Mouse (Mus musculus) heart, embryonic 10.5 days (tissue): ENCODE data around the gene Tmem170b. TPM values are rescaled to one million over a fixed set of nuclear protein-coding genes. Genes with fewer than 3 reads are reported as not detected.

ENCODE experiments used
- DNase-seq: peaks from one replicate; pipeline ENCODE4 v3.0.0-alpha.2; 2017; ENCODE audit warnings: low spot score
- H3K27ac ChIP-seq: fragments of 300-500 bp; sonication (generic); 2 replicates; pipeline ENCODE4 v1.5.1; 2016; ENCODE audit warnings: mild to moderate bottlenecking
- H3K27me3 ChIP-seq: fragments of 300-500 bp; sonication (generic); 2 replicates; pipeline ENCODE4 v1.6.1; 2016; ENCODE audit warnings: mild to moderate bottlenecking; ENCODE audit not compliant: poor library complexity, insufficient read depth, severe bottlenecking
- H3K36me3 ChIP-seq: fragments of 300-500 bp; sonication (generic); 2 replicates; pipeline ENCODE4 v1.6.1; 2016; ENCODE audit warnings: mild to moderate bottlenecking, moderate library complexity
- H3K4me1 ChIP-seq: fragments of 300-500 bp; sonication (generic); 2 replicates; pipeline ENCODE4 v1.6.1; 2016; ENCODE audit warnings: mild to moderate bottlenecking
- H3K4me3 ChIP-seq: fragments of 300-500 bp; sonication (generic); 2 replicates; pipeline ENCODE4 v1.5.1; 2016; ENCODE audit warnings: mild to moderate bottlenecking, moderate library complexity
- H3K9me3 ChIP-seq: fragments of 300-500 bp; sonication (generic); 2 replicates; pipeline ENCODE4 v1.6.1; 2016; ENCODE audit warnings: mild to moderate bottlenecking, moderate library complexity
- WGBS: fragments of 180-500 bp; shearing (Covaris S2); methylation state at CpG from one replicate; pipeline ENCODE4 v1.1.7; 2016; 5-methylcytosine and 5-hydroxymethylcytosine counted together
- polyA plus RNA-seq: library from polyadenylated mRNA; unstranded; fragments of >200 nt; fragmentation: Nextera tagmentation; extraction: Ambion mirVana; gene quantifications from 2 replicates; pipeline ENCODE4 v1.2.1, GENCODE M21; 2016

Tmem170b gene
- polyA plus RNA-seq, 1 experiment from 2014 or later, result 11.5 TPM

DNA sequence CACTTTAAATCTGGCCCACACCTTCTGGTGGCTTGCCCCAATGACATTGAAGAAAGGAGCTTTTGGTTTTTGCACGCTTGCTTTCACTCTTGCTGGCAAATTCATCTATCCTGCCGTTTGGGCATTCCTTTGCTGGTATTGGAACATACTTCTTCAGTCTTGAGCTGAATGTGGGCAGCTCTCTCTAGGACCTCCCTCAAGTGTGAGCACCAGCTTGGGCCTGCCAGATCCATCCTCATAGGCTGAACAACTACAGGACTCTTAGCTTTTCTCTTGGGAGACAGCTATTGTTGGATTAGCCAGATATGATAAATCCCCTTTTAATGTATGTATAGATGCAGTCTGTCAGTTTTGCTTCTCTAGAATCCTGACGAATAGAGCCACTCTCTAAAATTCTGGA, 19.5 kb downstream of the Tmem170b start:
- Histone ChIP-seq H3K27ac (no peak overlapping the region), H3K4me3 (no peak overlapping the region), H3K4me1 (peaks cover 9% of the 10 kb centered on the region; the same call in 1 of the 2 replicates), H3K27me3 (no peaks in the 10 kb centered on the region), H3K9me3 (no peaks in the 10 kb centered on the region), H3K36me3 (0 out of 2 replicates have a peak, but pooled peaks cover 4% of the 10 kb centered on the region)
- WGBS, result 83% methylated on average over 3 of the region's 3 CpGs
- no peak for DNase-seq

DNA sequence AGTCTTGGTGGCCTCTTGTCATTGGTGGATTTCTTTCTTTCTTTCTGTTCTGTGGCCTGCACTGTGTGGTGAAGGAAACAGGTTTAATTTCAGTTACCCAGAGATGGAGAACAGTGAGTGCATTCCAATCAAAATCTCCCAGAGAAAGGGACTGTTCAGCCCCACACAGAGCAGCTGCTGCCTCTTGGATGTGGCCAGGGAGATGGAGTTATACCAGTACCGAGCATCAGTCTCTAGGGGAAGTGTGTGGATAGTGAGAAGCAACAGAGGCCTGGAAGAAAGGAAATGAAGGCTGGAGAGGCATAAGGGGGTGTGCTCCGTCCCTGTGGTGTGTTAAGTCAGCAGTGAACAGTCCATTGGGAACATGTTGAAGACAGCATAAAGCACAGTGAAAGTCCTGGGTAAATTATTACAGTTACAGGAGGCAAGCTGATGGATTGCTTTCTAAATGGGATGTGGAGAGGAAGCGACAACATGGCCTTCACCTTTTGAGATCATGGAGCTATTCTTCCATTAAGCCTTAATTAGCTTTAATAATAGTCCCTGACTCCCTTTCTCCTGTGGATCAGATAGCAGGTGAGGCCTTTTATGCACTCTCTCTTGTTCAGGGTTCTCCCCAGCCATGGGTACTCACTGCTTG, 21.7 kb downstream of the Tmem170b start:
- 69% methylated on average over 3 of the region's 3 CpGs for WGBS
- Histone ChIP-seq H3K4me1 (peaks cover 9% of the 10 kb centered on the region; the same call in 1 of the 2 replicates), H3K27me3 (no peaks in the 10 kb centered on the region), H3K36me3 (0 out of 2 replicates have a peak, but pooled peaks cover 4% of the 10 kb centered on the region), H3K9me3 (no peaks in the 10 kb centered on the region), H3K4me3 (no peak overlapping the region), H3K27ac (no peak overlapping the region)
- DNase-seq, result no peak

DNA sequence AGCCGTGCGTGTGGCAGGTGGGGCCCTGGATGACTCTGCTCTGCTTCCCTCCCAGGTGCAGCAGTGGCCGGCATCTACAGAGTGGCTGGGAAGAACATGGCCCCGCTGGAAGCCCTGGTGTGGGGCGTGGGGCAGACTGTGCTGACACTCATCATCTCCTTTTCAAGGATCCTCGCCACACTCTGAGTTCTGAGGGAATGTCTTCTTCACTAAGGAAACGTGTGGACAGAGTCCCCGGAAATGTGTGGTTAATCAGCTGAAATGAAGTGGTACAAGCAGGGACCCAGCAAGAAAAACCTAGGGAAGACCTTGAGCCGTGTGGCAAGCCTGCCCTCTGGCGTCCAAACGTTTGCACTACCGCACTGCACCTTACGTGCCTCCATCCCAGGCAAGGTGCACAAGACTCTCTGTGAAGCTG, 28.7 kb downstream of the Tmem170b start:
- peak; percentile 86 for DNase-seq

DNA sequence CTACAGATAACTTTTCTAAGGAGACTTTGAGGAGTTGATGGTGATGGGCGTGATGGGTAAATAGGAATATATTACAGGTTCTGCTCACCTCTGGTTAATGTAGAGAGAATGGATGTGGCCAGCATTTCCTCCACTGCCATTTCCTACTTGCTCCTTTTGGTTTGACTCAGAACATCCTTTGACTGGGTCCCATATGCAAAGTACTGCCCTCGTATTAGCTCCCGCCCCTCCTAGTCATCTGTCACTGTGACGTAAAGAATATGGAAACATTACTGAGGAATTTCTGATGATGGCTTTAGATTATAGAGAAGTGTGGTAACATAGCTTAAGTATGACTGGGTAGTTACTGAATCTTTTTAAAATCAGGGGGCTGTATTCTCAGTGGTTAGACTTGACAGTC, 32.4 kb downstream of the Tmem170b start:
- DNase-seq, result no peak
- no peak overlapping the region for H3K27ac ChIP-seq
- H3K4me1 ChIP-seq, result peaks cover 3% of the 10 kb centered on the region
- WGBS, result 88% methylated on average over 4 of the region's 4 CpGs
- H3K36me3 ChIP-seq, result no peaks in the 10 kb centered on the region
- H3K27me3 ChIP-seq, result no peaks in the 10 kb centered on the region
- no peaks in the 10 kb centered on the region for H3K9me3 ChIP-seq
- no peak overlapping the region for H3K4me3 ChIP-seq

More for the DNA sequence above, 28.7 kb downstream of the Tmem170b start:
- H3K27ac ChIP-seq, result no peak overlapping the region
- peaks cover 3% of the 10 kb centered on the region; the same call in 1 of the 2 replicates for H3K4me1 ChIP-seq
- 23% methylated on average over 13 of the region's 13 CpGs for WGBS
- H3K36me3 ChIP-seq, result no peaks in the 10 kb centered on the region
- H3K27me3 ChIP-seq, result no peaks in the 10 kb centered on the region
- H3K4me3 ChIP-seq, result no peak overlapping the region
- H3K9me3 ChIP-seq, result no peaks in the 10 kb centered on the region

GRCm38 (mm10) chr13:41642851-41643250, 37.1 kb downstream of the Tmem170b start:
- Histone ChIP-seq H3K36me3 (no peaks in the 10 kb centered on the region), H3K4me3 (no peak overlapping the region), H3K27me3 (no peaks in the 10 kb centered on the region), H3K27ac (peak overlapping the region; percentile 90; the same call in 1 of the 2 replicates), H3K4me1 (peaks cover 28% of the 10 kb centered on the region), H3K9me3 (no peaks in the 10 kb centered on the region)
- 22% methylated on average over 6 of the region's 6 CpGs for WGBS
- no peak for DNase-seq

- Histone ChIP-seq H3K27ac (peak overlapping the region; percentile 90), H3K4me1 (peaks cover 37% of the 10 kb centered on the region), H3K27me3 (no peaks in the 10 kb centered on the region), H3K36me3 (no peaks in the 10 kb centered on the region), H3K9me3 (no peaks in the 10 kb centered on the region), H3K4me3 (no peak overlapping the region)
- WGBS, result 39% methylated on average over 7 of the region's 7 CpGs
- peak; percentile 92 for DNase-seq
Observed at GRCm38 (mm10) chr13:41643798-41644197, 38.1 kb downstream of the Tmem170b start.

- no peak for DNase-seq
- Histone ChIP-seq H3K4me3 (no peak overlapping the region), H3K4me1 (peaks cover 47% of the 10 kb centered on the region), H3K27ac (peak overlapping the region; percentile 90), H3K36me3 (no peaks in the 10 kb centered on the region), H3K9me3 (no peaks in the 10 kb centered on the region), H3K27me3 (no peaks in the 10 kb centered on the region)
- WGBS, result 59% methylated on average over 10 of the region's 10 CpGs
Observed at GRCm38 (mm10) chr13:41644591-41645482, 39.1 kb downstream of the Tmem170b start.

GRCm38 (mm10) chr13:41645483-41645859, 39.8 kb downstream of the Tmem170b start:
- WGBS, result 37% methylated on average over 5 of the region's 5 CpGs
- peaks cover 53% of the 10 kb centered on the region for H3K4me1 ChIP-seq
- DNase-seq, result no peak
- no peak overlapping the region for H3K4me3 ChIP-seq
- H3K36me3 ChIP-seq, result no peaks in the 10 kb centered on the region
- H3K27me3 ChIP-seq, result no peaks in the 10 kb centered on the region
- H3K9me3 ChIP-seq, result no peaks in the 10 kb centered on the region
- peak overlapping the region; percentile 90 for H3K27ac ChIP-seq

GRCm38 (mm10) chr13:41647976-41648375, 42.3 kb downstream of the Tmem170b start:
- no peak for DNase-seq
- Histone ChIP-seq H3K4me1 (peaks cover 58% of the 10 kb centered on the region), H3K4me3 (no peak overlapping the region), H3K9me3 (no peaks in the 10 kb centered on the region), H3K27me3 (no peaks in the 10 kb centered on the region), H3K36me3 (no peaks in the 10 kb centered on the region), H3K27ac (peak overlapping the region; percentile 77; the same call in 1 of the 2 replicates)
- WGBS, result 72% methylated on average over 6 of the region's 6 CpGs

DNA sequence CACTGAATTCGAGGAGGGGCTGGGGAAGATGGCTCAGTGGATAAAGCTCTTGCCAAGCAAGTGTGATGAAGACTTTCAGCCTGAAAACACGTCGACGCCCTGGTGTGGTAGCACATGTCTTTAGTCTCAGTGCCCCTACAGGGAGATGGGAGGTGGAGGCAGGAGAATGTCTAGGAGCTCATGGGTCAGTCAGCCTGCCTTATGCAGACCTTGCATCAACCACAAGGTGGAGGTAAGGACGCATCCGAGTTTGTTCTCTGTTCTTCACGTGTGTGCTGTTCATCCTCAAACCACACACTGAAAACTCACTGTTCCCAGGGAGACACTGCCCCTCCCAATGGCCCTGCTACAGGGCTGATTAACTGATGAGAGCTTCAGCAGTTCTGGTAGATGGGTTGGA, 45.0 kb downstream of the Tmem170b start:
- 73% methylated on average over 7 of the region's 7 CpGs for WGBS
- DNase-seq, result no peak
- H3K27me3 ChIP-seq, result no peaks in the 10 kb centered on the region
- H3K27ac ChIP-seq, result peak overlapping the region; percentile 77; the same call in 1 of the 2 replicates
- no peaks in the 10 kb centered on the region for H3K9me3 ChIP-seq
- peaks cover 36% of the 10 kb centered on the region for H3K4me1 ChIP-seq
- no peaks in the 10 kb centered on the region for H3K36me3 ChIP-seq
- H3K4me3 ChIP-seq, result no peak overlapping the region

DNA sequence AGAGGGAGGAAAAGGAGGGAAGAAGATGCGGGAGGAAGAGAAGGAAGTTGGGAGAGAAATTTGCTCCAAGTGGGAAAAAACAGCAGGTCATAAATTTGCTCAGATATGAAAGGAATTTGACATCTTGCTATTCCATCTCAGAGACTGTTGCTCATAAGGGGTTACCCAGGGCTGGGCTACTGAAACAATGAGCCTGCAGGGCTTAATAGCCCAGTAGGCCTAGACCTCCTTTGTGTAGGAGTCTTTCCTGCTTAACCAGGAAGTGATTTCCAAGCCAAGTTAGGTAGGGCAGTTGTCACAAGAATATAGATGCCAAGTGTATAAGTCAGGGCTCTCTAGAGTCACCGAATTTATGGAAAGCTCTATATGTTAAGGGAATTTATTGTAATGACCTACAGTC, 48.1 kb downstream of the Tmem170b start:
- Histone ChIP-seq H3K27me3 (no peaks in the 10 kb centered on the region), H3K9me3 (no peaks in the 10 kb centered on the region), H3K4me3 (no peak overlapping the region), H3K36me3 (no peaks in the 10 kb centered on the region), H3K27ac (peak overlapping the region; percentile 52; the same call in 1 of the 2 replicates), H3K4me1 (peaks cover 41% of the 10 kb centered on the region)
- WGBS, result 86% methylated on average over 2 of the region's 2 CpGs
- no peak for DNase-seq

GRCm38 (mm10) chr13:41655576-41656090, 49.9 kb downstream of the Tmem170b start:
- 31% methylated on average over 10 of the region's 10 CpGs for WGBS
- no peaks in the 10 kb centered on the region for H3K9me3 ChIP-seq
- no peak overlapping the region for H3K4me3 ChIP-seq
- H3K27ac ChIP-seq, result peak overlapping the region; percentile 81
- no peaks in the 10 kb centered on the region for H3K36me3 ChIP-seq
- peaks cover 39% of the 10 kb centered on the region for H3K4me1 ChIP-seq
- DNase-seq, result no peak
- H3K27me3 ChIP-seq, result no peaks in the 10 kb centered on the region
